Mouse (Mus musculus): Measurements from ENCODE around the gene Zbtb32. TPM values are rescaled to one million over a fixed set of nuclear protein-coding genes. Genes with fewer than 3 reads are reported as not detected.

Gene Zbtb32
- total and polyA plus RNA-seq, 3 experiments: 20.1 to 32.8 TPM; not detected in 1

GRCm38 (mm10) chr7:30636395-30636794 is 37.7 kb upstream of the Zbtb32 start:
- Histone ChIP-seq H3K9ac (ENCODE audit: control insufficient read depth, low read depth, low read length, poor library complexity, severe bottlenecking) (no peak overlapping the region), H3K4me1 (ENCODE audit: control insufficient read depth in 1 of 2, insufficient read depth in 2 of 2, low read length in 2 of 2) (no peaks in the 10 kb centered on the region), H3K9me3 (replicated peaks; ENCODE audit: insufficient read depth, low read length) (no peaks in the 10 kb centered on the region), H3K27ac (ENCODE audit: control insufficient read depth, low read depth, low read length) (no peak overlapping the region), H3K4me3 (ENCODE audit: control insufficient read depth in 1 of 2, insufficient read depth in 1 of 2, low read depth in 2 of 2, low read length in 2 of 2) (no peak overlapping the region), H3K79me2 (ENCODE audit: control insufficient read depth, insufficient read depth, low read length, poor library complexity) (no peaks in the 10 kb centered on the region), H3K36me3 (ENCODE audit: control insufficient read depth in 1 of 2, insufficient read depth in 2 of 2, low read length in 2 of 2) (no peaks in the 10 kb centered on the region; a peak in 1 of 4 replicates), H3K27me3 (ENCODE audit: control insufficient read depth in 1 of 2, insufficient read depth in 2 of 2, low read length in 2 of 2) (peaks cover 2 to 7% of the 10 kb centered on the region in 2 experiments)
- DNase-seq (ENCODE audit: low read depth, low spot score): no peak
- TF ChIP-seq GABPA (IDR thresholded peaks at IDR 0.05; ENCODE audit: low read depth, low read length) (no peak), HCFC1 (IDR thresholded peaks at IDR 0.05; ENCODE audit: low read depth, low read length) (no peak), RAD21 (IDR thresholded peaks at IDR 0.05; ENCODE audit: low read depth, low read length) (no peak), USF2 (IDR thresholded peaks at IDR 0.05; ENCODE audit: borderline replicate concordance in 1 of 2, insufficient read depth in 1 of 2, low read depth in 1 of 2, low read length in 2 of 2) (no peak), CTCF (IDR thresholded peaks at IDR 0.05 in 2 of 3, conservative IDR thresholded peaks at IDR 0.05 in 1 of 3; ENCODE audit: control insufficient read depth in 1 of 3, insufficient read depth in 1 of 3, low read depth in 2 of 3, low read length in 3 of 3, poor library complexity in 1 of 3, severe bottlenecking in 1 of 3) (no peak), TAL1 (IDR thresholded peaks at IDR 0.05; ENCODE audit: low read length) (no peak), POLR2AphosphoS5 (IDR thresholded peaks at IDR 0.05; ENCODE audit: borderline replicate concordance, low read depth, low read length) (no peak), BHLHE40 (IDR thresholded peaks at IDR 0.05; ENCODE audit: borderline replicate concordance, low read depth, low read length) (no peak), POLR2AphosphoS2 (IDR thresholded peaks at IDR 0.05; ENCODE audit: low read length) (no peak), SIN3A (IDR thresholded peaks at IDR 0.05; ENCODE audit: low read length) (no peak), SMC3 (IDR thresholded peaks at IDR 0.05; ENCODE audit: low read depth, low read length) (no peak), POLR2A (IDR thresholded peaks at IDR 0.05; ENCODE audit: control insufficient read depth in 1 of 2, insufficient read depth in 1 of 2, low read depth in 1 of 2, low read length in 2 of 2, poor library complexity in 1 of 2) (no peak), NELFE (IDR thresholded peaks at IDR 0.05; ENCODE audit: low read depth, low read length) (no peak), ZC3H11A (IDR thresholded peaks at IDR 0.05; ENCODE audit: low read depth, low read length) (no peak), JUND (IDR thresholded peaks at IDR 0.05; ENCODE audit: low read depth, low read length) (no peak), GATA1 (IDR thresholded peaks at IDR 0.05; ENCODE audit: low read depth, low read length) (no peak), ZNF384 (IDR thresholded peaks at IDR 0.05; ENCODE audit: low read depth, low read length) (no peak)

GRCm38 (mm10) chr7:30635752-30636151 is 37.0 kb upstream of the Zbtb32 start, which contains the start of gene Etv2:
TSS of gene Etv2 (minus strand) at chr7:30635852.
- Histone ChIP-seq H3K36me3 (ENCODE audit: control insufficient read depth in 1 of 2, insufficient read depth in 2 of 2, low read length in 2 of 2) (no peaks in the 10 kb centered on the region), H3K4me1 (ENCODE audit: control insufficient read depth in 1 of 2, insufficient read depth in 2 of 2, low read length in 2 of 2) (no peaks in the 10 kb centered on the region), H3K4me3 (ENCODE audit: control insufficient read depth in 1 of 2, insufficient read depth in 1 of 2, low read depth in 2 of 2, low read length in 2 of 2) (no peak within 1 kb of the TSS), H3K9ac (ENCODE audit: control insufficient read depth, low read depth, low read length, poor library complexity, severe bottlenecking) (no peak within 1 kb of the TSS), H3K79me2 (ENCODE audit: control insufficient read depth, insufficient read depth, low read length, poor library complexity) (no peaks in the 10 kb centered on the region), H3K9me3 (replicated peaks; ENCODE audit: insufficient read depth, low read length) (no peaks in the 10 kb centered on the region), H3K27me3 (ENCODE audit: control insufficient read depth in 1 of 2, insufficient read depth in 2 of 2, low read length in 2 of 2) (peaks cover 4 to 9% of the 10 kb centered on the region in 2 experiments), H3K27ac (ENCODE audit: control insufficient read depth, low read depth, low read length) (no peak within 1 kb of the TSS)
- TF ChIP-seq MAFK (IDR thresholded peaks at IDR 0.05; ENCODE audit: borderline replicate concordance, low read depth, low read length) (no peak), ZMIZ1 (IDR thresholded peaks at IDR 0.05; ENCODE audit: low read depth, low read length) (no peak), MAX (IDR thresholded peaks at IDR 0.05; ENCODE audit: low read length) (no peak), E2F4 (IDR thresholded peaks at IDR 0.05; ENCODE audit: borderline replicate concordance, low read depth, low read length) (no peak)
- DNase-seq (ENCODE audit: low read depth, low spot score): no peak
